ENCODE assay signal across 14 mouse cellular contexts in the genomic region with DNA sequence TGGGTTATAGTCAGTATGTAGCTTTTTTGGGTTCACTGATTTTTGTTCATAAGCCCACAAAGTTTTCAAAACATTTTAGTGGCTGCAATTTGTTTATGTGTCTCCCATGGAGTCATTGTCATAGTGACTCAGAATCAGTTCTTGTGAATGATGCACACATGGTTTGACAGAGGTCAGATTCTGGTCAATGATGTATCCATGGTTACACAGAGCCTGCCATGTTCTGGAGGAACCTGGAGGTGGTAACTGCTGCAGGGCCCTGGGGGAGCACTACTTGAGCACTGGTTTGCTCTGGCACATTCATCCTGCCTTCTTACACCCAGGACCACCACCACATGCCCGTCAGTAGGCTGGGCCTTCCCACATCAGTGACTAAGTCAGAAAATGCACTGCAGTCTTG.
"Had no signal": no experiment of that assay in that cellular context is flagged by ENCODE, and none has a peak within 500 bp of the region (broad histone marks: within the 10 kb centered on the region; RNA-seq: fewer than 3 reads in every experiment).

No protein-coding gene starts in this region.

- H3K27me3 ChIP-seq: kidney, embryonic 15.5 days; limb, embryonic 12.5 days; lung, embryonic 15.5 days; midbrain, embryonic 12.5 days; neural tube, embryonic 12.5 days; stomach, embryonic 15.5 days had no signal

- H3K4me3 ChIP-seq: kidney, embryonic 15.5 days; limb, embryonic 12.5 days; lung, embryonic 15.5 days; megakaryocyte, embryonic 14.5 days; midbrain, embryonic 12.5 days; neural tube, embryonic 12.5 days; stomach, embryonic 15.5 days had no signal

- H3K9me3 ChIP-seq: kidney, embryonic 15.5 days; limb, embryonic 12.5 days; lung, embryonic 15.5 days; midbrain, embryonic 12.5 days; neural tube, embryonic 12.5 days; stomach, embryonic 15.5 days had no signal

- H3K4me1 ChIP-seq: limb, embryonic 12.5 days; lung, embryonic 15.5 days; midbrain, embryonic 12.5 days; neural tube, embryonic 12.5 days; stomach, embryonic 15.5 days had no signal

- ATAC-seq: liver, postnatal 0 days had no signal

- H3K9ac ChIP-seq: kidney, embryonic 15.5 days; limb, embryonic 12.5 days; liver, postnatal 0 days; lung, embryonic 15.5 days; midbrain, embryonic 12.5 days; neural tube, embryonic 12.5 days; stomach, embryonic 15.5 days had no signal

- DNase-seq: kidney, adult 2 months; kidney, postnatal 14 days; liver, postnatal 0 days; lung, postnatal 14 days; right cerebral cortex, postnatal 14 days; thymus, postnatal 36 days had no signal

- H3K4me2 ChIP-seq: kidney, embryonic 15.5 days; limb, embryonic 12.5 days; lung, embryonic 15.5 days; midbrain, embryonic 12.5 days; neural tube, embryonic 12.5 days; stomach, embryonic 15.5 days had no signal

- H3K27ac ChIP-seq: kidney, embryonic 15.5 days; limb, embryonic 12.5 days; lung, embryonic 15.5 days; macrophage; midbrain, embryonic 12.5 days; neural tube, embryonic 12.5 days; stomach, embryonic 15.5 days had no signal
